Mouse (Mus musculus) E14TG2a.4 (cell line): ENCODE data around the gene Psap.

Source experiments
- H3K27me3 ChIP-seq: 2 replicates; pipeline ENCODE4 v1.6.1; 2014; ENCODE audit warnings: low read length, control low read depth; ENCODE audit not compliant: insufficient read depth
- H3K36me3 ChIP-seq: 2 replicates; pipeline ENCODE4 v1.6.1; 2014; ENCODE audit warnings: low read length, control low read depth; ENCODE audit not compliant: insufficient read depth
- H3K4me1 ChIP-seq: replicated peaks from 2 replicates; pipeline ENCODE4 v1.6.1; 2014; ENCODE audit warnings: low read depth, low read length, control low read depth
- H3K4me3 ChIP-seq: replicated peaks from 2 replicates; pipeline ENCODE4 v1.5.1; 2014; ENCODE audit warnings: mild to moderate bottlenecking, low read length
- H3K9me3 ChIP-seq: 2 replicates; pipeline ENCODE4 v1.6.1; 2014; ENCODE audit warnings: low read length, control low read depth
- CTCF ChIP-seq: conservative IDR thresholded peaks from 2 replicates; pipeline ENCODE4 v1.5.1; 2014; ENCODE audit warnings: low read length
- NANOG ChIP-seq: IDR thresholded peaks from 2 replicates; pipeline ENCODE4 v1.6.1; 2014; ENCODE audit warnings: borderline replicate concordance, low read length, mixed read lengths
- POU5F1 ChIP-seq: IDR thresholded peaks from 2 replicates; pipeline ENCODE4 v1.6.1; 2014; ENCODE audit warnings: low read length, borderline replicate concordance

The Psap gene

DNA sequence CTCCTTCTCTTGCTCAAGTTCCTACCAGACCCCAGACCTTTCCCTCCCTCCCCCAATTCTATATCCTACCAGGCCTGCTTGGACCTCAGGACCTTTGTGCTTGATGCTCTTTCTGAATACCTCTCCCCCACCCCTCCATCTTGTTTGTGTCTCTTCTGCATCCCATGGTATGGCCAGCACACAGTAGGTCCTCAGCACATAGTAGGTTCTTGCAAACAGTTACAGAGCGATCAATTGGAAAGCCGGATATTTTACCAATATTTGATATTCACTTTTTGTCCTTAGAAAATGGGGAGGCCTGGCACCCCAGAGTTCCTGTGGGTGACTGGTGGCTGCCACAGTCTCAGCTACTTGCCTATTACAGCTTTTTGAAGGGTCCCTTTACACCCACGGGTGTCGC is 57.6 kb downstream of the Psap start:
- TF ChIP-seq POU5F1 (no peak), CTCF (no peak), NANOG (no peak)
- Histone ChIP-seq H3K4me1 (no peaks in the 10 kb centered on the region), H3K4me3 (no peak overlapping the region), H3K36me3 (no peaks in the 10 kb centered on the region), H3K27me3 (peaks cover 21% of the 10 kb centered on the region), H3K9me3 (no peaks in the 10 kb centered on the region)

DNA sequence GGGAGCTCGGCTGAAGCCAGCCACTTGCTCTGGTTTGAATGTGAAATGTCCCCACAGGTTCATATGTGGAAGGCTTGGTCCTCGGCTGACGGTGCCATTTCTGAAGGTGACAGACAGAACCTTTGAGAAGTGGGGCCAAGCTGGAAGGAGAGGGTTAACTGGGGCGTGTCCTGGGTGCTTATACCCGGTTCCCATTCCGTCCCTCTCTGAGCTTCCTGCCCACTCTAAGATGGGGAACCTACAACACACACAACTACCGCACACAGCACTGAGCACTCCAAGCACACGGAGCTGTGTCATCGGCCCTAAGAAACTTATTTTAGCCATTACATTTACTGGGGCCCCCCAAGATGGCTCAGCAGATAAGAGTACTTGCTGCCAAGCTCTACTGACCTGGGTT is 64.1 kb downstream of the Psap start:
- H3K27me3 ChIP-seq, result peaks cover 6% of the 10 kb centered on the region; the same call in 1 of the 2 replicates
- no peaks in the 10 kb centered on the region for H3K9me3 ChIP-seq
- TF ChIP-seq NANOG (no peak), CTCF (no peak), POU5F1 (no peak)
- no peak overlapping the region for H3K4me3 ChIP-seq
- peaks cover 8% of the 10 kb centered on the region for H3K4me1 ChIP-seq
- no peaks in the 10 kb centered on the region for H3K36me3 ChIP-seq

DNA sequence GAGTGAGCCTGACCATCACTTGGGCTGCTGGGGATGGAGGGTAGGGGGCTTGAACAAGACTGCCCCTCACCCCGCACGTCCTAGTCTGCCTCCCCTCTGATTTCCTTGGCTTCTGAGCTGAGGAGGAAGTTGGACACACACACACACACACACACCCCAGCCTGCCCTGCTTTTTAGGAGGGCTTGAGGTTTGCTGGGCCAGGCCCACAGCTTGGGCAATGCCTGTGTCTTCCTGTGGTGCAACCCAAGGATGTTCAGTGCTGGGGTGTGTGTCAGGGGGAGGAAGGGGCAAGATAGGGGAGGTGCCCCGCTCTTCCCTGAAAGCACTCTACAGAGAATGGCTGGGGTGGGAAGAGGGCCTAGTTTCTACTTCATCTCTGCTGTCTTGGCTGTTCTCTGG is 66.7 kb downstream of the Psap start:
- Histone ChIP-seq H3K27me3 (peaks cover 23% of the 10 kb centered on the region), H3K4me1 (peaks cover 31% of the 10 kb centered on the region), H3K36me3 (no peaks in the 10 kb centered on the region), H3K9me3 (no peaks in the 10 kb centered on the region), H3K4me3 (no peak overlapping the region)
- TF ChIP-seq CTCF (no peak), POU5F1 (no peak), NANOG (no peak)

DNA sequence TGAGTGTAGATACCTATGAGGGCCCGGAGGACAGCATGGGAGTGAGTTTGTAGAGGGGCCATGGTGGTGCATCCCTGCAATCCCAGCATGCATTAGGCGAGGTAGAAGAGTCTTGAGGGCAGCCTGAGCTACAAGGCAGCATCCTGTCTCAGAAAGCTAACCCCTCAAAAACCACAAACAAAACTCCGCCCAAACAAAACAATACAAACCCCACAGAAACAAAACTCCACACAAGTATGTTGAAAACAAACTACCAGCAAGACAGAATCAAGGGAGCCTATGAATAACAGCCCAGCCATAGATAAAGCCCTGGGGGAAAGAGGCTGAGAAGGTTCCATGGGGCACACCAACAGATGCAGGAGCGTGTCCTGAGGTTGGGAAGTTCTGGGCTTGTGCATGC is 68.6 kb downstream of the Psap start:
- Histone ChIP-seq H3K4me1 (peaks cover 47% of the 10 kb centered on the region), H3K9me3 (no peaks in the 10 kb centered on the region), H3K27me3 (peaks cover 23% of the 10 kb centered on the region), H3K4me3 (peak overlapping the region; percentile 77), H3K36me3 (no peaks in the 10 kb centered on the region)
- TF ChIP-seq CTCF (no peak), NANOG (no peak)

DNA sequence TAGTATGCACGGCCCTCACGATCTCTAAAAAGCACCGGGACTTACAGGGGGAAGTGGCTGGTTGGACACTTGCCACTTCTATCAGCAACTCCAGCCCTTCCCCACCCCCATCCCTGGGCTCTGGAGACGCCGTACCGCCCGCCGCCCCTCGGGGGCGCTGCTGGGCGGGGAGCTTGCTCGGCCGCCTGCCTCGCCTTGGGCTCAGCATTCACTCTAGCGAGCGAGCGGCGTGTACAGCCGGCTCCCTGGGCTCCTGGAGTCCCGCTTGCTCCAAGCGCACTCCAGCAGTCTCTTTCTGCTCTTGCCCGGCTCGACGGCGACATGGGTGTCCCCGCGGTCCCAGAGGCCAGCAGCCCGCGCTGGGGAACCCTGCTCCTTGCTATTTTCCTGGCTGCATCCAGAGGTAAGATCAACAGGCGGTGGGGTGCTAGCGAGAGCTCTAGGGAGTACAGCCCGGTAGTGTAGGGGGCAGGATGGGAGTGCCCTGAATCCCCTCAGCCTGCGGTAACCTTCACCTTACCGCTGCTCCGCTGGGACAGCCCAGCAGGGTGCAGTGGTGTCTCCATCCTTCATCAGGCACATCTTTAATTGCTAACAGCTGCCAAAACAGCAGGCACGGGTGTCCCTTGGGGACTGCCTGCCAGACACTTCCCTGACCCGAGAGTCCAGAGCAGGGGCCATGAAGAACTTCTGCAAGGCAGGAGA is 69.4 kb downstream of the Psap start, which contains the start of gene Vsir:
Gene Vsir, plus strand, starts transcription at position 151 of the 705 bp plus-strand sequence.
- Histone ChIP-seq H3K9me3 (no peaks in the 10 kb centered on the region), H3K36me3 (no peaks in the 10 kb centered on the region), H3K27me3 (peaks cover 23% of the 10 kb centered on the region), H3K4me1 (peaks cover 55% of the 10 kb centered on the region), H3K4me3 (peak within 1 kb of the TSS; percentile 77)
- TF ChIP-seq POU5F1 (no peak), CTCF (no peak; the same call in 1 of the 2 replicates), NANOG (no peak)

DNA sequence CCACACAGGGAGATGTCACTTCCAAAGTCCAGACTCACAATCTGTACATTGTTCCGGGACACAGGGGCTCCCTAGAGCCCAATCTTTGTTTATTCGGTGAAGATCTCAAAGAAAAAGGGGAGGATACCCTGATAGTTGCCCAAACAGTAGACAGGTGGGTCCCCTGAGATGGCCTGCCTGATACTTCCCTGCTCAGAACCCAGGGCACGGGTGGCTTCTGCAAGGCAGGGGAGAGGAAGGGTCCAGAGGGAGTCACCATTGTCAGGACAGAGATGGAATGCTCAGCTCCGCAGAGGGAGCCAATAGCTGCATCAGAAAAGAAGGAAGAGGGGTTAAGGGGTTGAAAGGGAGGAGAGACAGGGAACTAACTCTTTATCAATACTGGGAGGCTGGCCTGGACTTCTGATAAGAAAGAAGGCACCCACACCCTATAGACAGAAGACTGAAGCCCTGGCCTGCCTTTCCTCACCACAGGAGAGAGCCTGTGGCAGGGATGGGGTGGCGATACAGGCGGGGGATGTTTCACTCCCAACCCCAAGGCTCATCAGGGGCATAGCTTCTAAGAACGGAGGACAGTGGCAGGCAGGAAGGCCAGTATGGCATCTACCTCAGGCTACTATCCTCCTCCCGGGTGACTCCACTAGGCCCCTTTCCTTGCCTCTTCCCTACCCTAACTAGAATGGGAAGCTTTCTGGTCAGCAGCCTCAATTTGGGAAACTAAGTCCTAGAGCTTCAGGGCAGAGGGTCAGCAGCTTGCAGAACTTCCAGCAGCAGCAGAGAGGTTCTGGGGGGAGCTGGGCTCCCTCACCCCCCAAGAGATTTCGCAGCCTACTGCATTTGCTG is 70.6 kb downstream of the Psap start:
- peaks cover 67% of the 10 kb centered on the region for H3K4me1 ChIP-seq
- 0 out of 2 replicates have a peak overlapping the region, but pooled peaks have one; percentile 4 for H3K4me3 ChIP-seq
- peaks cover 23% of the 10 kb centered on the region for H3K27me3 ChIP-seq
- H3K9me3 ChIP-seq, result no peaks in the 10 kb centered on the region
- no peaks in the 10 kb centered on the region for H3K36me3 ChIP-seq
- no peak for TF ChIP-seq CTCF
- TF ChIP-seq POU5F1, result no peak
- TF ChIP-seq NANOG, result no peak

DNA sequence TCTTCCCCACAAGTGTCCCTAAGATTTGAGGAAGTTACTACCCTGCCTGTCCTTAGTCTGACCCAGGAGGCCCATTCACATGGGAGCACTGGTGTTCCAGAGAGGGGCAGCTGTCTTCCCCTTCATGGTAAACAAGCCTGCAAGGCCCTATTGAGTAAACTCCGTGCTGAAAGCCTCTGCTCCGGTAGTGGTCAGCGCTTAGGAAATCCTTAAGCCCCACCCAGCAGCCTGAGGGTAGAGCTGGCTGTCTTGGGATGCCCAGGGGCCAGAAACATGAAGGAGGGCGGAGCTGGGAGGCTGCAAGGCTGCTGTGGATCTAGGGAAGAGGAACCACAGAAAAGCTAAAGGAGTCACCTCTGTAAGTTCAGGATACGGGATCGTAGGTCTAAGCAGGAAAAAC is 71.6 kb downstream of the Psap start:
- Histone ChIP-seq H3K4me1 (peaks cover 77% of the 10 kb centered on the region), H3K36me3 (no peaks in the 10 kb centered on the region), H3K9me3 (no peaks in the 10 kb centered on the region), H3K4me3 (no peak overlapping the region), H3K27me3 (peaks cover 23% of the 10 kb centered on the region)
- TF ChIP-seq NANOG (no peak), POU5F1 (no peak), CTCF (no peak)

DNA sequence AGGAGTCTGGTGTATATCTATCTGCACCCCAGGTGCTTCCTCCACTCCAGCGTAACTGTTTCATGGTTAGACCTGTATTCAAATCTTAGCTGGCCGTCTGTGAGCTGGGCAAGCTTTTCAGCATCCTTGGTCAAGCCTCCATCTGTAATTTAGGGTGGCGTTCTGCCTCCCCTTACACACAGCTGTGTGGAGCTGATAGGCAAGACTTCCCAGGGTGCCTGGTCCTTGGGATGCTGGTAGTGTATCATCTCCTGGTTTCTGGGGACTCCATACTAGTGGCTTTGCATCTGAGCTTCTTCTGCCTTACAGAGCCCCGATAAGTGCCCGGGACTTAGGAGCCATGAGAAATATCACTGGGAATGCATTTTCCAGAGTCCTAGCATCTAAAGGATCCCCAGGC is 72.2 kb downstream of the Psap start:
- Histone ChIP-seq H3K4me3 (no peak overlapping the region), H3K4me1 (peaks cover 77% of the 10 kb centered on the region), H3K36me3 (no peaks in the 10 kb centered on the region), H3K27me3 (peaks cover 23% of the 10 kb centered on the region), H3K9me3 (no peaks in the 10 kb centered on the region)
- TF ChIP-seq CTCF (no peak), POU5F1 (no peak), NANOG (no peak)
